29 mouse cellular contexts compared by ENCODE assay signal in genomic region chr7:66702721-66703120, GRCm38 (mm10). TPM values are rescaled to one million over a fixed set of nuclear protein-coding genes. Genes with fewer than 3 reads are reported as not detected.
"Had no signal": no experiment of that assay in that cellular context is flagged by ENCODE, and none has a peak within 500 bp of the region (broad histone marks: within the 10 kb centered on the region; RNA-seq: fewer than 3 reads in every experiment).

No protein-coding gene starts in this region.

- H3K27me3 ChIP-seq: embryonic facial prominence, embryonic 12.5 days; forebrain, embryonic 12.5 days; forebrain, embryonic 13.5 days; forebrain, embryonic 15.5 days had no signal

- H3K4me1 ChIP-seq: embryonic facial prominence, embryonic 12.5 days; forebrain, embryonic 10.5 days; forebrain, embryonic 12.5 days; forebrain, embryonic 13.5 days; forebrain, embryonic 15.5 days had no signal

- DNase-seq: cerebellum, adult 18-20 months; cerebellum, adult 2 months; cerebellum, adult 8-10 months; cerebellum, adult 9-10 months; cerebellum, adult 9-11 months; cerebellum, postnatal 10 days; cerebellum, postnatal 14 days; cerebellum, postnatal 25 days; cerebellum, postnatal 36 days; embryo, embryonic 11 days; forebrain, postnatal 0 days; gastrocnemius, adult 2 months; gastrocnemius, postnatal 10 days; gastrocnemius, postnatal 14 days; gastrocnemius, postnatal 25 days; gastrocnemius, postnatal 36 days; heart, adult 11 months; heart, adult 18-20 months had no signal

- H3K4me3 ChIP-seq: embryonic facial prominence, embryonic 12.5 days; erythroblast, embryonic 14.5 days; forebrain, embryonic 10.5 days; forebrain, embryonic 12.5 days; forebrain, embryonic 13.5 days; forebrain, embryonic 15.5 days; gastrocnemius, adult 2 months; heart, adult 2 months had no signal

- ATAC-seq: forebrain, embryonic 13.5 days; forebrain, embryonic 14.5 days; forebrain, embryonic 15.5 days; forebrain, embryonic 16.5 days; forebrain, postnatal 0 days had no signal

- H3K9me3 ChIP-seq: embryonic facial prominence, embryonic 12.5 days; forebrain, embryonic 10.5 days; forebrain, embryonic 12.5 days; forebrain, embryonic 13.5 days; forebrain, embryonic 15.5 days had no signal

- H3K9ac ChIP-seq: embryonic facial prominence, embryonic 12.5 days; forebrain, embryonic 12.5 days; forebrain, embryonic 13.5 days; forebrain, embryonic 15.5 days; forebrain, postnatal 0 days had no signal

- H3K27ac ChIP-seq: embryonic facial prominence, embryonic 12.5 days; forebrain, embryonic 10.5 days; forebrain, embryonic 12.5 days; forebrain, embryonic 13.5 days; forebrain, embryonic 15.5 days; gastrocnemius, adult 2 months; heart, adult 2 months had no signal

- H3K4me2 ChIP-seq: embryonic facial prominence, embryonic 12.5 days; forebrain, embryonic 12.5 days; forebrain, embryonic 13.5 days; forebrain, embryonic 15.5 days had no signal

RNA-seq across cellular contexts. Expression of gene Cers3, which starts 40.6 kb away (rescaled TPM):
- total RNA-seq: common myeloid progenitor, adult 5-6 weeks; gastrocnemius, adult 2 months; gastrocnemius, postnatal 10 days; gastrocnemius, postnatal 14 days; gastrocnemius, postnatal 25 days; granulocyte monocyte progenitor cell, adult 5-6 weeks had no signal
- polyA plus RNA-seq: erythroblast, embryonic 14.5 days had no signal
